Mouse (Mus musculus) neural tube, embryonic 15.5 days (tissue): ENCODE data around the gene Il6st. TPM values are rescaled to one million over a fixed set of nuclear protein-coding genes. Genes with fewer than 3 reads are reported as not detected.
A peak's percentile ranks its signal among the peaks of the same experiment; 100 is the strongest.

Experiments used
- ATAC-seq: fragments of 200-750 bp; cut with Nextera tagmentation; 2 replicates; pipeline ENCODE4 v1.8.0; 2017; ENCODE audit warnings: mild to moderate bottlenecking, moderate TSS enrichment, moderate library complexity; ENCODE audit not compliant: low FRiP score
- H3K27ac ChIP-seq: fragments of 300-500 bp; sonication (generic); replicated peaks from 2 replicates; pipeline ENCODE4 v1.5.1; 2015; ENCODE audit warnings: mild to moderate bottlenecking, inconsistent platforms
- H3K27me3 ChIP-seq: fragments of 300-500 bp; sonication (generic); replicated peaks from 2 replicates; pipeline ENCODE4 v1.6.1; 2015; ENCODE audit warnings: inconsistent platforms
- H3K36me3 ChIP-seq: fragments of 300-500 bp; sonication (generic); 2 replicates; pipeline ENCODE4 v1.6.1; 2015; ENCODE audit warnings: inconsistent platforms
- H3K4me1 ChIP-seq: fragments of 300-500 bp; sonication (generic); 2 replicates; pipeline ENCODE4 v1.6.1; 2015; ENCODE audit warnings: inconsistent platforms
- H3K4me2 ChIP-seq: fragments of 300-500 bp; sonication (generic); 2 replicates; pipeline ENCODE4 v1.6.1; 2015; ENCODE audit warnings: inconsistent platforms, mild to moderate bottlenecking, moderate library complexity
- H3K4me3 ChIP-seq: fragments of 300-500 bp; sonication (generic); replicated peaks from 2 replicates; pipeline ENCODE4 v1.5.1; 2015; ENCODE audit warnings: mild to moderate bottlenecking, inconsistent platforms
- H3K9ac ChIP-seq: fragments of 300-500 bp; sonication (generic); replicated peaks from 2 replicates; pipeline ENCODE4 v1.6.1; 2015; ENCODE audit warnings: mild to moderate bottlenecking, inconsistent platforms
- H3K9me3 ChIP-seq: fragments of 300-500 bp; sonication (generic); replicated peaks from 2 replicates; pipeline ENCODE4 v1.6.1; 2016; ENCODE audit warnings: inconsistent platforms
- WGBS: fragments of 180-500 bp; shearing (Covaris S2); methylation state at CpG from one replicate; pipeline ENCODE4 v1.1.7; 2015; ENCODE audit warnings: mixed read lengths; 5-methylcytosine and 5-hydroxymethylcytosine counted together
- polyA plus RNA-seq: library from polyadenylated mRNA; unstranded; fragments of >200 nt; fragmentation: Nextera tagmentation; extraction: Ambion mirVana; gene quantifications from 2 replicates; pipeline ENCODE4 v1.2.1, GENCODE M21; 2015

The Il6st gene
- polyA plus RNA-seq, 1 experiment from 2014 or later = 25.6 TPM

DNA sequence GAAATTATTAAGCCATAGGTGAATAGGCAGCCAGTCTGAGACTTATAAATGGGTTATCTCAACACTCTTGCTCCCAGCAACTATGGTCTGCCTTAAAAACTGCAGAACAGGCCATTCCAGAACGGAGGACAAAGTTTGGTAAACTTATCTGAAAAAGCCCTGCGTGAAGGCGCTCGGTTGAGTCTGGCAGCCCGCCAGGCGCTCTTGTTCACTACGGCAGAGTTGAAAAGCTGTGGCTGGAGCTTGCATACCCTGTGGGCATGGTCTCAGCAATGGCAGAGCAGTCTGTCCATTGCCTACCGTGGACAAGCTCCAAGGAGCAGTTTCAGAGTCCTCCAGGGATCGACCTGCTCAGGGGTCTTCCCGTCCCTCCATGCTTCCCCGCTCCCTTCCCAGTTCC, 47.4 kb downstream of the Il6st start:
- Histone ChIP-seq H3K27me3 (no peaks in the 10 kb centered on the region), H3K9me3 (no peaks in the 10 kb centered on the region), H3K27ac (no peak overlapping the region), H3K4me2 (no peak overlapping the region), H3K4me3 (no peak overlapping the region), H3K36me3 (peaks cover 5% of the 10 kb centered on the region; the same call in 1 of the 2 replicates), H3K9ac (no peak overlapping the region), H3K4me1 (no peaks in the 10 kb centered on the region)
- no peak for ATAC-seq
- WGBS = 75% methylated on average over 11 of the region's 11 CpGs

DNA sequence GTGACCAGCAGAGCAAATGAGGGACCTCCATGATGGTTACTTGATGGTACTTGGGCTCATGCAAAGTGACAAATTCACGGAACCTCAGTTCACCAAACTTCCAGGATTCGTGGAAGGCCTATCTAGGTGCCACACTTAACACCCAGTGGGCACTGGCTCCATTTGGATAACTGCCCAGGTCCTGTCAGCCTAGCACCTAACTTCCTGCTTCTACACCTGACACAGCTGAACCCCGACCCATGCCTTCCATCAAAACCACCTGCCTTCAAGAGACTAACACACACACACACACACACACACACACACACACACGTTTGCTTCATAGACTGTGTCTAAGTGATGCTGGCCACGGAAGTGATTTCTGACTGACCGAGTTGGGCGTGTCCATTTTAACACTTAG, 47.9 kb downstream of the Il6st start:
- no peaks in the 10 kb centered on the region for H3K9me3 ChIP-seq
- no peaks in the 10 kb centered on the region for H3K36me3 ChIP-seq
- H3K9ac ChIP-seq = no peak overlapping the region
- H3K4me2 ChIP-seq = no peak overlapping the region
- 90% methylated on average over 7 of the region's 7 CpGs for WGBS
- no peak overlapping the region for H3K27ac ChIP-seq
- no peak for ATAC-seq
- no peak overlapping the region for H3K4me3 ChIP-seq
- no peaks in the 10 kb centered on the region for H3K27me3 ChIP-seq
- H3K4me1 ChIP-seq = no peaks in the 10 kb centered on the region

DNA sequence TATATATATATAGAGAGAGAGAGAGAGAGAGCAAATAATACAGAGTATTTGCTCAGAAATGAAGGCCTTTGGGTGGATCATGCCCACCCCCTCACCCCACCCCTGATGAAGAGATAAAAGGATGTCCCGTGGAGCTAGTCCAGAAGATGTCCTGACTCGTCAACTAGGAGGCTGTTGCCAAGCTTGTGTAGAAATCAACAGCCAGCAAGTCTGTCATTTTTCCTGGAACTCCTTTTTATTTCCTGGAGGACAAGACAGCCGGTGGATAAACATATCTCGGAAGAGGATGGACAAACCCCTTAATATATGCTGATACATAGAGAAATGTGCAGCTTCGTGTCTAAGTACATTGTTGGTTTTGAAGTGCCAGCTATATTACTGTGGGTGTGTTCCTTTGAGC, 49.0 kb downstream of the Il6st start:
- Histone ChIP-seq H3K4me1 (no peaks in the 10 kb centered on the region), H3K4me2 (no peak overlapping the region), H3K27ac (no peak overlapping the region), H3K36me3 (no peaks in the 10 kb centered on the region), H3K27me3 (no peaks in the 10 kb centered on the region), H3K4me3 (no peak overlapping the region), H3K9ac (no peak overlapping the region), H3K9me3 (no peaks in the 10 kb centered on the region)
- 90% methylated on average over 5 of the region's 5 CpGs for WGBS
- ATAC-seq = no peak

DNA sequence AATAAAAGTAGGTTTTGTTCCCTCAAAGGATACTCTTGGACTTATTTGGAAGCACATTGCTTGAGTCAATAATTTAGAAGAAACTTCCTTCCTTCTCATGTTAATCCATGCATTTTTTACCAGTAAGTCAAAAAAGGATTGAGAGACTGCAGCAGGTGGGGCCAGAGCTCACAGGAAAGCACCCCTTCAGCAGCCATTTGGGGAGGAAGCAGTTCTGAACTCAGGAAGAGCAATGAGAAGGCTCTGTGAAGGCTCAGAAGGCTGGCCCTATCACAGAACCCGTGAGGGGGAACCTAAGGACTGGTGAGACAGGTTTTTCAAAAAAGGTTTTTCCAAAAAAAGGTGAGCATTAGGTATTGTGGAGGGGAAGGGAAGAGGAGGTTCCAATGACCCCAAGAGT, 50.7 kb downstream of the Il6st start:
- 59% methylated on average over 1 of the region's 1 CpGs for WGBS
- H3K9ac ChIP-seq = no peak overlapping the region

DNA sequence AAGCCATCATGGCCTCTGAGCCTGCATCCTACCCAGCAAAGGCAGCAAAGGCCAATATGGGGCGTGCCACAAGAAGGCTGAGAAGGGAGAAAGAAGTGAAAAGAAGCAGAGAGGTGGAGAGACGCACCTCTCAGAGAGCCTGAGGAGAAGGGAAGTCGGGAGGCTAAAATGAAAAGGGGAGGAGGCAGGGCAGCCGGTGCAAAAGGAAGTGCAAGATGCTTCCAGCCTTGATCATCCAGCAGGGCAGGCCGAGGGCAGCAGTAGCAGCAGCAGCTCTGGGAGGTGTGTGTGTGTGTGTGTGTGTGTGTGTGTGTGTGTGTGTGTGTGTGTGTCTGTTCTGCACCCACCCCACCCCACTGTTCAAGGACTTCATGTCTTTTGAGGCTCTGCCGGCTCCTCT, 58.4 kb downstream of the Il6st start:
- H3K27me3 ChIP-seq = no peaks in the 10 kb centered on the region
- H3K4me3 ChIP-seq = no peak overlapping the region
- H3K27ac ChIP-seq = no peak overlapping the region
- no peak overlapping the region for H3K4me2 ChIP-seq
- ATAC-seq = no peak
- H3K4me1 ChIP-seq = no peaks in the 10 kb centered on the region
- H3K36me3 ChIP-seq = no peaks in the 10 kb centered on the region
- WGBS = 81% methylated on average over 5 of the region's 6 CpGs
- H3K9ac ChIP-seq = no peak overlapping the region
- H3K9me3 ChIP-seq = no peaks in the 10 kb centered on the region

More for the DNA sequence above, 50.7 kb downstream of the Il6st start:
- H3K4me3 ChIP-seq = no peak overlapping the region
- H3K27ac ChIP-seq = no peak overlapping the region
- no peaks in the 10 kb centered on the region for H3K4me1 ChIP-seq
- H3K36me3 ChIP-seq = no peaks in the 10 kb centered on the region
- ATAC-seq = no peak
- no peak overlapping the region for H3K4me2 ChIP-seq
- no peaks in the 10 kb centered on the region for H3K9me3 ChIP-seq
- no peaks in the 10 kb centered on the region for H3K27me3 ChIP-seq

DNA sequence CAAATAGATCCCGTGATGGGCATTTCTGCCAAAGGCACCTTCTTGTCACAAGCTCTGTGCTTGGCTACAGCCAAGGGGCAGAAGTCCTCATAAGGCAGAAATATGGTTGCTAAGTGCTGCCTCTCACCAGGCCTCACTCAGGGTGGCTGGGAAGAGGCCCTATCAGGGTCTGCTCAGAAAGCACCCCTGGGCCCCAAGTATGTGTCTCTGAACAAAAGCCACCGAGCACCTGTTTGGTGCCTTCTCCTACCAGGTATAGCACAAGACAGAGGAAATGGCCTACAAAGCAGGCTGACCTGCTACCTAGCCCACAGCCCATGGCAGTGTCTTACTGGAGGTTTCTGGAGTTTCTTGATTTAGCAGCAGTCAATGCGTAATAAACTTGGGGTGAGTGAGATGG, 59.0 kb downstream of the Il6st start:
- no peak overlapping the region for H3K9ac ChIP-seq
- 93% methylated on average over 3 of the region's 3 CpGs for WGBS
- ATAC-seq = no peak

DNA sequence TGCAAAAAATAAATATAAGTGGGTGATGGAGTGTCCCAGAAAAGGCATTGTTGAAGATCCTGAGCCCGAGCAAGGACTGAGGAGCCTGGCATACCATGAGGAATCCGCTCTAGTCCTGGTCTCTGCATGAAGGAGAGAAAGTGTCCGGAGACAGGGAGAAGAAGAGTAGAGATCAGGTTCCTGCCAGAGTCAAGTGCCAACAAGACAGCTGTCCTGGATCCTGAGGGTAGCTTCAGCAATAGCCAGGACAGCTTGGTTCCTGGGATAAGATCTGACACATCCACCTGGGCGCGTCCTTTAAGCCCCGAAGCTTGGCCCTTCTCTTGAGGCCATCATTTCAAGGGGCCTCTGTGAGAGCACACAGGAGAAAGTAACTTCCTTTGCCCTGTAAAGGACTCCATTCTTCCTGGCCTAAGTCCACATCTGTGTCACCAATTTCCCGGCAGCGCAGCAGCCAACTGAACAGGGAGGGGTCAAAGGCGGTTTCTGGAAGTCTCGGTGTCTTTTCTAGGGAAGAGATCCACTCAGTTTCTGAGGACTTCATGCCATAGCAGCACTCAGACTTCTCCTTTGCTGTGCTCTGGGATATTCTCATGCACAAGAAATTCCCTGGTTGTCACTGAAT, 59.6 kb downstream of the Il6st start:
- H3K27ac ChIP-seq = no peak overlapping the region
- H3K36me3 ChIP-seq = no peaks in the 10 kb centered on the region
- H3K9ac ChIP-seq = no peak overlapping the region
- no peak overlapping the region for H3K4me3 ChIP-seq
- no peaks in the 10 kb centered on the region for H3K27me3 ChIP-seq
- H3K4me1 ChIP-seq = no peaks in the 10 kb centered on the region
- 92% methylated on average over 10 of the region's 10 CpGs for WGBS
- no peak overlapping the region for H3K4me2 ChIP-seq
- ATAC-seq = no peak
- H3K9me3 ChIP-seq = no peaks in the 10 kb centered on the region

More for the DNA sequence above, 59.0 kb downstream of the Il6st start:
- H3K4me3 ChIP-seq = no peak overlapping the region
- no peaks in the 10 kb centered on the region for H3K27me3 ChIP-seq
- H3K4me2 ChIP-seq = no peak overlapping the region
- H3K9me3 ChIP-seq = no peaks in the 10 kb centered on the region
- no peaks in the 10 kb centered on the region for H3K4me1 ChIP-seq
- no peak overlapping the region for H3K27ac ChIP-seq
- no peaks in the 10 kb centered on the region for H3K36me3 ChIP-seq

DNA sequence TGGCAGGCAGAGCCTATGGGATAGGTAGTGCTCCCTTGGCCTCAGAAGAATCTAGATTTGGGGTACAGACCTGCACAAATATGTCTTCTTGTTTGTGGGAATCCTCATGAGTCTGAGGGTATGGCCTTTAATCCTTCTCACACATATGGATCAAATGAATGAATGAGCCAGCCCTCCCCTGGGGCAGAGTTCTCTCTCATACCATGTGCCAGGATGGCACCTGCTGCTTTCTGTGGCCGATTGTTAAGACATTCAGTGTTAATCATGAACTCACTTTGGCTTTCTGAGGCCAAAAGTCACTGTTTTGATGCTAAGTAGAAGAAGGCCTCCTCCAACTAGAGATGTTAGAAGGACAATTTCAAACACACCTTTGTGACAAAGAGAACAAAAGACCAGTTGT, 63.3 kb downstream of the Il6st start:
- ATAC-seq = no peak
- no peaks in the 10 kb centered on the region for H3K27me3 ChIP-seq
- H3K4me3 ChIP-seq = no peak overlapping the region
- H3K9me3 ChIP-seq = no peaks in the 10 kb centered on the region
- no peak overlapping the region for H3K9ac ChIP-seq
- no peaks in the 10 kb centered on the region for H3K4me1 ChIP-seq
- no peak overlapping the region for H3K27ac ChIP-seq
- no peaks in the 10 kb centered on the region for H3K36me3 ChIP-seq
- H3K4me2 ChIP-seq = no peak overlapping the region
- WGBS = 61% methylated on average over 1 of the region's 1 CpGs

DNA sequence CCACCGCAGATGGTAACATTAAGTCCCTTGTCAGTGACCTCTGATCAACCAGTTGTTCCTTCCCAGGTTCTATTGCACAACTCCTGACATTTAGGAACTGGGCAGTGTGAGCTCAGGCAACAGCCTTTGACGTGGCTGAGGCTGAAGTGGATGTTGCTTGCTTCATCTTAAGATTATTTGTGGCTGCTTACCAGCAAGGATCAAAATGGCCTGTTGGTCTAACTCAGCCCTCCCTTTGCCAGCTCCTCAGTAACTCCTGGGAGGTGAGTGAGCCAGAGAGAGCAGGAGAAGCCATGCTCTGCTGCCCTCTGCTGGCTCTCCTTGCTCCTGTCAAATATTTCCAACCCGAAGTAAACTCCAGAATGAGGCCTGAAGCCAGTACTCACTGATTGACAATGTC, 66.0 kb downstream of the Il6st start:
- 41% methylated on average over 3 of the region's 3 CpGs for WGBS

DNA sequence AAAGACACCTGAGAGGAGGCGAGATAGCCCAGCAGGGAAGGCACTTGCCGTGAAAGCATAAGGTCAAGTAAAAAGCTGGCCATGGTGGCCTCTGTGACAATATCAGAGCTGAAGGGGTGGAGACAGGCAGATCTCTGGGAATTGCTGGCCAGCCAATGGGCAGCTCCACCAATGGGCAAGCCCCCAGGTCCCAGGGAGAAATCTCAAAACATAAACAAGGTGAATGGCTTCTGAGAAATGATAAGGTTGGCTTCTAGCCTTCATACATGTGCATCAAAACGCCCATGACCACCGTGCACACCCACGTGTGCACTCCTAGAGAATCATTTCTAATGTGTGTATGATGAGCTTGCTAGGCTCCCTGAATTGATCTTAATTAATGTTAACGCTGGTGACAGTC, 68.4 kb downstream of the Il6st start:
- Histone ChIP-seq H3K36me3 (no peaks in the 10 kb centered on the region), H3K9ac (no peak overlapping the region), H3K4me1 (0 out of 2 replicates have a peak, but pooled peaks cover 3% of the 10 kb centered on the region), H3K4me3 (no peak overlapping the region), H3K4me2 (no peak overlapping the region), H3K27ac (no peak overlapping the region), H3K27me3 (no peaks in the 10 kb centered on the region), H3K9me3 (no peaks in the 10 kb centered on the region)
- ATAC-seq = no peak
- 87% methylated on average over 6 of the region's 6 CpGs for WGBS

More for the DNA sequence above, 66.0 kb downstream of the Il6st start:
- Histone ChIP-seq H3K9ac (no peak overlapping the region), H3K4me2 (no peak overlapping the region), H3K9me3 (no peaks in the 10 kb centered on the region), H3K36me3 (no peaks in the 10 kb centered on the region), H3K27ac (no peak overlapping the region), H3K4me3 (no peak overlapping the region), H3K27me3 (no peaks in the 10 kb centered on the region), H3K4me1 (0 out of 2 replicates have a peak, but pooled peaks cover 3% of the 10 kb centered on the region)
- 0 out of 2 replicates have a peak, but pooled peaks have one; percentile 31 for ATAC-seq

DNA sequence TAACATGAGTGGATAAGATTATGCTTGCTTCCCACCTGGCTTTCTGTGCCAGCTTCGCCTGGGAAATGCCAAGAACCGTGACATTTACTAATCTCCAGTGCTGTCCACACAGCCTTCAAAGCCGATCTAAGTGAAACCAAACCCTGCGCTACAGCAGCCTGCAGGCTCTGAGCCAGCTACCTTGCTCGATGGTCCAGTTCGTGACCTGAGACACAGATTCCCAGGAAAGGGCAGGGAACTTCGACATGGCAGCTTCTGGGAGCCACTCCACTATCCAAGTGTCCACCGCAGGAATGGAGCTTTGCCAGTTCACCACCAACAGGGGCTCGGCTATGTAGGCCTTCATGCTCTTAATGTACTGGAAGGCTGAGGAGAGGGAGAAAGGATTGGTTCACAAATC, 69.7 kb downstream of the Il6st start:
- no peak overlapping the region for H3K27ac ChIP-seq
- H3K4me2 ChIP-seq = no peak overlapping the region
- H3K4me3 ChIP-seq = no peak overlapping the region
- H3K27me3 ChIP-seq = no peaks in the 10 kb centered on the region
- 76% methylated on average over 9 of the region's 9 CpGs for WGBS
- H3K9ac ChIP-seq = no peak overlapping the region
- 0 out of 2 replicates have a peak, but pooled peaks cover 3% of the 10 kb centered on the region for H3K4me1 ChIP-seq
- no peaks in the 10 kb centered on the region for H3K36me3 ChIP-seq
- no peaks in the 10 kb centered on the region for H3K9me3 ChIP-seq
- no peak for ATAC-seq

DNA sequence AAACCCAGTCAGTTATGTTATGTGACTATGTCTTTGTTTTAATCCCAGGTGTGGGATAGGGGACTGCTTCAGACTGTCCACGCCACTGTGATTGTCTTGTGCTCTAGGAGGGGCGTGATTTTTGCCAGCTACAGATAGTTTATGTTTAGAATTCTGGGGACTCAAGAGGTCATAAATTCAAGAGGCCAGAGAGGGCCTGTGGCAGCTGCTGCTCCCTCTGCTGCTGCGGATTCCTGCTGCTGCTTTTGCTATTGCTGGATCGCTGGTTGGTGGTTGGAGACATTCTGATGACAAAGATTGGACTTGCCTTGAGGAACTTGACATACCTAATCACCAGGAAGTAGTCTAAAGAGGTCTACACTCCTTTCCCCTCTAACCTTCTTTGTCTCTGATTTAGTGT, 72.7 kb downstream of the Il6st start:
- H3K4me1 ChIP-seq = 0 out of 2 replicates have a peak, but pooled peaks cover 3% of the 10 kb centered on the region
- 54% methylated on average over 4 of the region's 4 CpGs for WGBS
- H3K27me3 ChIP-seq = no peaks in the 10 kb centered on the region

More for the DNA sequence above, 72.7 kb downstream of the Il6st start:
- no peak for ATAC-seq
- no peaks in the 10 kb centered on the region for H3K9me3 ChIP-seq
- no peak overlapping the region for H3K9ac ChIP-seq
- no peaks in the 10 kb centered on the region for H3K36me3 ChIP-seq
- no peak overlapping the region for H3K27ac ChIP-seq
- no peak overlapping the region for H3K4me3 ChIP-seq
- H3K4me2 ChIP-seq = no peak overlapping the region
